ENCODE assay signal across 8 mouse cellular contexts in genomic region chr8:111939516-111940142, GRCm38 (mm10). TPM values are rescaled to one million over a fixed set of nuclear protein-coding genes. Genes with fewer than 3 reads are reported as not detected.
A peak's percentile ranks its signal among the peaks of the same experiment; 100 is the strongest.
DNase-seq lines count a peak whose midpoint lies in the region; ATAC-seq and TF ChIP-seq lines count a peak whose summit lies in the region.

No protein-coding gene starts in this region.

- no peak for TF ChIP-seq CTCF in small intestine, adult 2 months (IDR thresholded peaks at IDR 0.05; ENCODE audit: extremely low read depth, insufficient read length, insufficient replicate concordance, low read depth, low read length)

- no peaks in the 10 kb centered on the region for H3K27me3 ChIP-seq in embryonic facial prominence, embryonic 10.5 days (replicated peaks; ENCODE audit: low read depth, poor library complexity, severe bottlenecking)
- H3K27me3 ChIP-seq in heart, embryonic 11.5 days (ENCODE audit: control insufficient read depth, insufficient read depth, low read length), result no peaks in the 10 kb centered on the region
- H3K27me3 ChIP-seq in kidney, embryonic 15.5 days, result no peaks in the 10 kb centered on the region
- H3K27me3 ChIP-seq in small intestine, adult 2 months (ENCODE audit: control insufficient read depth, insufficient read depth, low read length), result no peaks in the 10 kb centered on the region

- peak; percentile 50 for ATAC-seq in CD4-positive, CD25-positive, alpha-beta regulatory T cell, adult 4 months
- peak; percentile 78 for ATAC-seq in heart, embryonic 11.5 days (replicated peaks; ENCODE audit: insufficient number of reproducible peaks, low FRiP score, low TSS enrichment)
- ATAC-seq in kidney, embryonic 15.5 days (replicated peaks; ENCODE audit: low FRiP score), result peak; percentile 90

- no peaks in the 10 kb centered on the region for H3K9me3 ChIP-seq in embryonic facial prominence, embryonic 10.5 days
- H3K9me3 ChIP-seq in heart, embryonic 11.5 days (replicated peaks; ENCODE audit: control insufficient read depth, low read length), result no peaks in the 10 kb centered on the region
- no peaks in the 10 kb centered on the region for H3K9me3 ChIP-seq in kidney, embryonic 15.5 days (replicated peaks)

- peaks cover 20% of the 10 kb centered on the region for H3K4me1 ChIP-seq in embryonic facial prominence, embryonic 10.5 days
- peaks cover 8% of the 10 kb centered on the region for H3K4me1 ChIP-seq in heart, embryonic 11.5 days (ENCODE audit: control insufficient read depth, insufficient read depth, low read length)
- peaks cover 20% of the 10 kb centered on the region for H3K4me1 ChIP-seq in kidney, embryonic 15.5 days
- peaks cover 3% of the 10 kb centered on the region for H3K4me1 ChIP-seq in small intestine, adult 2 months (ENCODE audit: control insufficient read depth, insufficient read depth, insufficient read length, low read length)

- peak; percentile 77 for DNase-seq in adipocyte (ENCODE audit: low spot score)
- peak; percentile 27 for DNase-seq in embryonic facial prominence, embryonic 10.5 days (ENCODE audit: low spot score)
- DNase-seq in lung, postnatal 25 days (ENCODE audit: low spot score), result peak; percentile 67
- DNase-seq in right cerebral cortex, postnatal 25 days, result no peak

- WGBS in embryonic facial prominence, embryonic 10.5 days, result 11% methylated on average over 10 of the region's 10 CpGs
- 10% methylated on average over 10 of the region's 10 CpGs for WGBS in heart, embryonic 11.5 days (ENCODE audit: insufficient replicate concordance)
- 8% methylated on average over 10 of the region's 10 CpGs for WGBS in kidney, embryonic 15.5 days
- 4% methylated on average over 10 of the region's 10 CpGs for WGBS in small intestine, adult 2 months

- H3K4me3 ChIP-seq in embryonic facial prominence, embryonic 10.5 days, result peak overlapping the region; percentile 100
- peak overlapping the region; percentile 91 for H3K4me3 ChIP-seq in heart, embryonic 11.5 days (ENCODE audit: low read depth, low read length)
- peak overlapping the region; percentile 84 for H3K4me3 ChIP-seq in kidney, embryonic 15.5 days (replicated peaks)
- H3K4me3 ChIP-seq in small intestine, adult 2 months (ENCODE audit: low read depth, low read length), result peak overlapping the region; percentile 88

- H3K36me3 ChIP-seq in embryonic facial prominence, embryonic 10.5 days (replicated peaks), result peaks cover 29% of the 10 kb centered on the region
- no peaks in the 10 kb centered on the region for H3K36me3 ChIP-seq in heart, embryonic 11.5 days (ENCODE audit: control insufficient read depth, insufficient read depth, low read length)
- peaks cover 28% of the 10 kb centered on the region for H3K36me3 ChIP-seq in kidney, embryonic 15.5 days
- H3K36me3 ChIP-seq in small intestine, adult 2 months (ENCODE audit: control insufficient read depth, insufficient read depth, low read length), result peaks cover 11% of the 10 kb centered on the region

- 0 out of 2 replicates have a peak, but pooled peaks have one; percentile 25 for TF ChIP-seq POLR2A in small intestine, adult 2 months (IDR thresholded peaks at IDR 0.05; ENCODE audit: low read depth, low read length)

- H3K9ac ChIP-seq in heart, embryonic 11.5 days (ENCODE audit: low read depth, low read length), result peak overlapping the region; percentile 73; the same call in 1 of the 2 replicates
- peak overlapping the region; percentile 7; the same call in 1 of the 2 replicates for H3K9ac ChIP-seq in kidney, embryonic 15.5 days

- peak overlapping the region; percentile 90; the same call in 1 of the 2 replicates for H3K27ac ChIP-seq in embryonic facial prominence, embryonic 10.5 days (replicated peaks)
- H3K27ac ChIP-seq in heart, embryonic 11.5 days (ENCODE audit: low read depth, low read length), result peak overlapping the region; percentile 76
- H3K27ac ChIP-seq in kidney, embryonic 15.5 days, result peak overlapping the region; percentile 90
- H3K27ac ChIP-seq in small intestine, adult 2 months (ENCODE audit: insufficient read depth, low read depth, low read length), result peak overlapping the region; percentile 93

- peak overlapping the region; percentile 93 for H3K4me2 ChIP-seq in heart, embryonic 11.5 days
- peak overlapping the region; percentile 86 for H3K4me2 ChIP-seq in kidney, embryonic 15.5 days

RNA-seq across cellular contexts. Expression of gene Gabarapl2, which starts 0.9 kb away (rescaled TPM):
- 100 to 1,000 TPM; 205 to 239 TPM for polyA plus RNA-seq in CD4-positive, CD25-positive, alpha-beta regulatory T cell, adult 4 months (2017; shearing (Covaris generic))
- polyA plus RNA-seq in embryonic facial prominence, embryonic 10.5 days (2016; fragmentation: Nextera tagmentation; extraction: Ambion mirVana), result 186 and 194 TPM in 2 replicates
- 177 and 191 TPM in 2 replicates for polyA plus RNA-seq in heart, embryonic 11.5 days (2014; fragmentation: Nextera tagmentation; extraction: Ambion mirVana)
- 194 and 198 TPM in 2 replicates for polyA plus RNA-seq in kidney, embryonic 15.5 days (2015; fragmentation: Nextera tagmentation; extraction: Ambion mirVana)
- 10.2 and 14.1 TPM in 2 replicates for polyA plus RNA-seq in small intestine, adult 2 months (2012; rRNA removed)

RNA-seq across cellular contexts. Expression of gene Tmem231, which starts 5.9 kb away (rescaled TPM):
- 1 to 10 TPM; 2.5 to 3.5 TPM for polyA plus RNA-seq in CD4-positive, CD25-positive, alpha-beta regulatory T cell, adult 4 months (2017; shearing (Covaris generic))
- 20.1 and 20.2 TPM in 2 replicates for polyA plus RNA-seq in embryonic facial prominence, embryonic 10.5 days (2016; fragmentation: Nextera tagmentation; extraction: Ambion mirVana)
- 5.0 and 5.6 TPM in 2 replicates for polyA plus RNA-seq in heart, embryonic 11.5 days (2014; fragmentation: Nextera tagmentation; extraction: Ambion mirVana)
- 21.1 and 21.5 TPM in 2 replicates for polyA plus RNA-seq in kidney, embryonic 15.5 days (2015; fragmentation: Nextera tagmentation; extraction: Ambion mirVana)
- 0.89 and 1.5 TPM in 2 replicates for polyA plus RNA-seq in small intestine, adult 2 months (2012; rRNA removed)

RNA-seq across cellular contexts. Expression of gene Chst5, which starts 29.4 kb away (rescaled TPM):
- not detected for polyA plus RNA-seq in CD4-positive, CD25-positive, alpha-beta regulatory T cell, adult 4 months (2017; shearing (Covaris generic))
- 2.2 and 2.7 TPM in 2 replicates for polyA plus RNA-seq in embryonic facial prominence, embryonic 10.5 days (2016; fragmentation: Nextera tagmentation; extraction: Ambion mirVana)
- 0.99 TPM in 1 of 2 replicates, not detected in the other for polyA plus RNA-seq in heart, embryonic 11.5 days (2014; fragmentation: Nextera tagmentation; extraction: Ambion mirVana)
- 0.96 and 1.1 TPM in 2 replicates for polyA plus RNA-seq in kidney, embryonic 15.5 days (2015; fragmentation: Nextera tagmentation; extraction: Ambion mirVana)
- polyA plus RNA-seq in small intestine, adult 2 months (2012; rRNA removed), result 0.09 and 0.15 TPM in 2 replicates

RNA-seq across cellular contexts. Expression of gene Adat1, which starts 52.5 kb away (rescaled TPM):
- 1 to 10 TPM; 7.9 to 8.7 TPM for polyA plus RNA-seq in CD4-positive, CD25-positive, alpha-beta regulatory T cell, adult 4 months (2017; shearing (Covaris generic))
- polyA plus RNA-seq in embryonic facial prominence, embryonic 10.5 days (2016; fragmentation: Nextera tagmentation; extraction: Ambion mirVana), result 15.7 and 17.1 TPM in 2 replicates
- 6.1 and 7.1 TPM in 2 replicates for polyA plus RNA-seq in heart, embryonic 11.5 days (2014; fragmentation: Nextera tagmentation; extraction: Ambion mirVana)
- polyA plus RNA-seq in kidney, embryonic 15.5 days (2015; fragmentation: Nextera tagmentation; extraction: Ambion mirVana), result 11.2 and 12.1 TPM in 2 replicates
- 0.60 and 0.91 TPM in 2 replicates for polyA plus RNA-seq in small intestine, adult 2 months (2012; rRNA removed)

Comparison
In these comparisons a context has a peak if more than half of its experiments do, and no peak if none do; other contexts are left out.
1. RNA of gene Gabarapl2, which starts 0.9 kb away (polyA plus RNA-seq): 205 to 239 TPM in CD4-positive, CD25-positive, alpha-beta regulatory T cell, adult 4 months, 194 to 198 TPM in kidney, embryonic 15.5 days, 186 to 194 TPM in embryonic facial prominence, embryonic 10.5 days and 177 to 191 TPM in heart, embryonic 11.5 days; 10.2 to 14.1 TPM in small intestine, adult 2 months; every median in the first group is over 10 times any median in the second.
2. Peak in every context shown above with its lines, with median percentiles within 50 percentile points of each other: ATAC-seq, H3K27ac ChIP-seq and H3K4me3 ChIP-seq.